Mouse (Mus musculus): ENCODE data around the gene Sigmar1.
"Not testable (repeated sequence)": the region's sequence is repeated elsewhere in the genome, so short reads cannot be mapped to it uniquely, and the experiment has no call there.

Sigmar1 gene

DNA sequence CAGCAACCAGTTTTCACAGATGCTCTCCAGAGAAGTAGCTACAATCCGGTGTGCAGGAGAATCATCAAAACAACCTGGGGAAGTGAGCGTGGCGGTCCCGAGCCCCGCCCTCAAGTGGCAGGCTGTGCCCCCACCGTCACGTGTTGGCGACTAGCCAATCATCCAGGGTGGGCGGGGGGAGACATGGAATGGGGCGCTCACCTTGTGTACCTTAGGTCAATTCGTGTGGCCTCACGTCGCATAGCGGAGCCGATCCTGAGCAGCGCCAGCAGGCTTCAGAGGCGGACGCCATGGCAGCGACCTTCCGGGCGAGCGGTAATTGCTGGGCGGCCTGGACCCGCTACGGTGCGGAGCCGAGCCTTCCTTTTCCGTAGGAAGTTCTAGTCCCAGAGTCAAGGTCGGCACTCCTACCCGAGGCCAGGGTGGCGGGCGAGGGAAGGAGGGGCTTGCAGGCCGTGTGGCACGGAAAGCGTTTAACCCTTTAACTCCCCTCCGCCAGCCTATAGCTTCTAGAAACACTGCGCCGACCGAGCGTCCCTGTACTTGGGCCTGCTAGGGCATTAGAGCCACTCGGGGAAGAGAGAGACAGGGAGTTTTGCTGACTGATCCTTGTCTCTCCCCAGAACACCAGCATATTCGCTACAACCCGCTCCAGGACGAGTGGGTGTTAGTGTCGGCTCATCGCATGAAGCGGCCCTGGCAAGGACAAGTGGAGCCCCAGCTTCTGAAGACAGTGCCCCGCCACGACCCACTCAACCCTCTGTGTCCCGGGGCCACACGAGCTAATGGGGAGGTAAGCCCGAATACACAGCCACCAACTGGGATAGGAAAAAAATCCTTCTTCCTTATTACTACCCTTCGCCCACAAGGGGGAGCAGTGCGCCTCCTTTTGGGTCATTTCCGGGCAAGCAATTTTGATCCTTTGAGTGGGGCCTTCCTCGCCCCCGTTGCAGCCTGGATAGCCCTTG, at the start of gene Sigmar1:
Gene Sigmar1 (minus strand): TSS at position 820 of the 968 bp plus-strand sequence.
- peak; percentile 88 for DNase-seq

- DNase-seq = not testable (repeated sequence)
Observed at GRCm38 (mm10) chr4:41783197-41783596, 27.2 kb upstream of the Sigmar1 start.

- not testable (repeated sequence) for DNase-seq
Observed at GRCm38 (mm10) chr4:41782711-41783110, 26.8 kb upstream of the Sigmar1 start.

DNA sequence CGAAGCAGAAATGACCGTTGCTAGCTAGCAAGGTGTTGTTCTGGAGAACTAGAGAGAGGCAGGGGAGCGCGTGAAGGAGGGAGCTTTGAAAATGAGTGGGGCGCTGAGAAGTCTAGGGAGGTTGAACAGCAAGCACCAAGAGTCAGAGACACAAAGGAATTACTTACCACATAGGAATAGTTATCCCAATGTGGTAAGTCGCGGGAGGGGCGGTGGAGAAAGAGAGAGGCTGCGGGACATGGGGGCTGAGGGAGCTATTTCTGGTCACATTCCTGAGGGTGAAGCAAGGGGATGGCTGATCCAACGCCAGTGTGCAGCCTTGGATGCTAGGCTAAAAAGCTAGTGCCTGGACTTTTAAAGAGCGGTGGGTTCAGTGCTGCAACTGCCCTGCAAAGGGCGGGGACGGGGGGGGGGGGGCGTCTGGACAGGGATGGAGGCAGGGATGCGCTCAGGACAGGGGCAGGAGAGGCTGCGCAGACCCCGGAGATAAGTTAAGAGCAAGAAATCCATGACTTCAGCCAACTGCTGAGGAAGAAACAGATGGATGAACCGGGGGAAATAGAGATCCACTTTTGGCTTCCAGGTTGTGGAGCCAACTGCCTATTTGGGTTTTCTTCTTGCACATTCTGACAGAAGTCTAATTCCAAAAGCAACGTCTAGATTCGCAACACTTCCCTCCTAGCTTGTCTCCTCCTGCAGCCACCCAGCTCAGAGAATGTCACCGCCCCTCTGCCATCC, 26.0 kb upstream of the Sigmar1 start:
- not testable (repeated sequence) for DNase-seq

DNA sequence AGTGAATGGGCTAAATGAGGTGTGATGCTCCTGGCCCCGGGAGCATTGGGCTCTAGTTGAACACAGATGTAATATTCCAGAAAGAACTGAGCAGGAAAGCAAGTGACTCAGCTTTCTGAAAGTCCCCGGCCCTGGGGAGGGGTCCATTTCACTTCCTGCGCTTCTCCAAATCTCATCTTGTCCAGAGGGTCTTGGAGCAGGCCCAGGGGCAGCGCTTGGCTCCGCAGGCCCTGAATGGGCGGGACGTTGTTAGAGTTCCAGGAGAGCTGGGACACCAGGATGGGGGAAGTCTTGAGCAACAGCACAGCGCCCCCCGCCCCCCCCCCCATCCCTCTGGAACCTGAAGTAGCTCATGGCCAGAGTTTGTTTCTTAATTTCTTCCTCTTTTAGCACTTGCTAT, 25.3 kb upstream of the Sigmar1 start:
- not testable (repeated sequence) for DNase-seq

- not testable (repeated sequence) for DNase-seq
Observed at GRCm38 (mm10) chr4:41775840-41776239, 19.9 kb upstream of the Sigmar1 start.

- not testable (repeated sequence) for DNase-seq
Observed at GRCm38 (mm10) chr4:41774506-41774905, 18.5 kb upstream of the Sigmar1 start.

DNA sequence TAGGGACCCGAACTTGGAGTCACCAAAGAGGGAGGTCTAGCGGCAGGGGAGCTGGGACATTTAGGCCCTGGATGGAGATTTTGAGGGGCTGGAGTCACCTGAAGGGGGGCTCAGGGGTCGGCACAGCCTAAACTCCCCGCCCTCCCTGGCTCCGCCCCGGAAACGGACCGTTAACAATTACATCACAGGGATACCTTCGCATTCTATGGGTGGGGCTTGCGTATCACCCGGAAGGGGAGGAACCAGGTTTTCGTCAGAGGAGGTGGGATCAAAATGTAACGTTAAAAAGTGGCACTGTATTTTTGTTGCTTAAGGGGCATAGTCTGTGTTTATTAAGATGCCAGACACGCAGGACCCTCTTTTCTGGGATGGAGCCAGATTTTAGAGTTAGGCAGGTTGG, 18.0 kb upstream of the Sigmar1 start, which contains the start of gene Ccl27a:
Gene Ccl27a (minus strand): TSS at position 246 of the 400 bp plus-strand sequence.
- DNase-seq = peak; percentile 89

GRCm38 (mm10) chr4:41773502-41773901, 17.5 kb upstream of the Sigmar1 start:
- peak; percentile 73 for DNase-seq

DNA sequence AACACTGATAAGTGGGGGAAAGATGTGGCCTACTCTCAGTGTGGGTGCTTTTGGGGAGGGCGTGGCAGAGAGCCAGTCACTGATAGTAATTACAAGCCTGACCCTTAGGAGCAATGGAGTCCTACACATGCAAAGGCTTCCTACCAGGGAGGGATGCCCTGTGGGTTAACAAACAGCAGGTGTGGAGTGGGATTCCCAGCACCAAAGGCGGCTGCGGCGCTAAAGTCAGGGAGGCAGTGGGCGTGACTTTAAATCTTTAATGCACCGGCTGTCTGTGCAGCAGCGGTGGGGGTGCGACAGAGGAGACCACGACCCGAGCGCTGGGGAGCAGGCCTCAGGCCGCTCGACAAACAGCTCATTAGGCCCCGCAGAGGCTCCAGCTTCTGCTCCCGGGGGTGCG, 17.0 kb upstream of the Sigmar1 start:
- not testable (repeated sequence) for DNase-seq

GRCm38 (mm10) chr4:41767301-41767700, 11.3 kb upstream of the Sigmar1 start:
- DNase-seq = not testable (repeated sequence)

DNA sequence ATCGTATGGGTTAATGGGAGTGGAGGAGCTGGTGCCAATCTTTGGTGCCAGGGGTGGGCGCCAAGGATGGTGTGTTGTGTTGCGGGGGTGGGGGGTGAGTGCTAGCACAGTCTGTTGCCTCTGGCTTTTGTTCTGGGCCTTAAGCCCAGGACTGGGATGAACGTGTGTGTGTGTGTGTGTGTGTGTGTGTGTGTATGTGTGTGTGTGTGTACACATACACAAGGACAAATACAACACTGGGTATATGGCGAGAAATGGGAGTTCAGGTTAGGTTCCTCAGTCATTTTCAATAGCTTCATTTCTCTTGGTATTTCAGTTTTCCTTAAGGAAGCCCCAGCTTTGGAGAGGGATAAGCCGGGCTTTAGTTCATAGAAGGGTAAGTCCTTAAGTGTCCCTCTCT, 7.2 kb upstream of the Sigmar1 start:
- DNase-seq = not testable (repeated sequence)

DNA sequence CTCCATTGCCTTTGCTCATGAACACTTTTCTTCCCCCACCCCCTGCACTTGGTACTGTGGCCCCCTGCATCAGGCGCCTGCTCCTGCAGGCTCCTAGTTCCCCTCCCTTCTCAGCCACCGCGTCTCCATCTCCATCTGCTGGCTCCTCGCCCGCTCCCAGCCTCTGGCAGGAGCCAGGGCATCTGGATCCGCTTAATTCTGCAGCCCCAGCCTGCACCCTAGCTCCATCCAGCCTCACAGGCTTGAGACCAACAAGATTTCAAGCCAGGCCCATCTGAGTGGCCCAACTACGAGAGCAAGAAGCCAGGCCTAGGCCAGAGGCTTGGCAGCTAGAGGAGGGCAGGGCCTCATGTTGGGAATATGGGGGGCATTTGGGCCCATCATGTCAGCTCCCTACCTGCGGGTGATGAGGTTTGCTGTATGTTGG, 6.7 kb upstream of the Sigmar1 start:
- DNase-seq = not testable (repeated sequence)

GRCm38 (mm10) chr4:41762099-41762687, 6.2 kb upstream of the Sigmar1 start:
- DNase-seq = no peak

DNA sequence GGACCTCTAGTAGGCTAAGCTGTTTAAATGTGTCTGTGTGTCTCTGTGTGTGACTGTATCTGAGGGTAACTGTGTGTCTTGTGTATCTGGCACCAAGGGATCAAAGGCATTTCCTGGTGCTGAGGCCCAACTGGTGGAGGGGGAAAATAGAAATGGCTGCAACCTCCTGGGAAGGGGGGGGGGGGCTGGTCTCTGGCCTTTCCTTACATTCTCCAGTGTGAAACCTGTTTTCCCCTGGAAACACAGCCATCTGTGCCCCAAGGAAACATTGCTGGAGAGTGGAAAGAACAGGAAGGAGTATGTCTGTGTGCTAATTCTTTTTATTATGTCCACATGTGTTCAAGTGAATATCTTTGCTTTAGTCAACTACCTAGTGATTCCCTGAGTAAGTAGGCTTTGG, 5.7 kb upstream of the Sigmar1 start:
- DNase-seq = no peak

DNA sequence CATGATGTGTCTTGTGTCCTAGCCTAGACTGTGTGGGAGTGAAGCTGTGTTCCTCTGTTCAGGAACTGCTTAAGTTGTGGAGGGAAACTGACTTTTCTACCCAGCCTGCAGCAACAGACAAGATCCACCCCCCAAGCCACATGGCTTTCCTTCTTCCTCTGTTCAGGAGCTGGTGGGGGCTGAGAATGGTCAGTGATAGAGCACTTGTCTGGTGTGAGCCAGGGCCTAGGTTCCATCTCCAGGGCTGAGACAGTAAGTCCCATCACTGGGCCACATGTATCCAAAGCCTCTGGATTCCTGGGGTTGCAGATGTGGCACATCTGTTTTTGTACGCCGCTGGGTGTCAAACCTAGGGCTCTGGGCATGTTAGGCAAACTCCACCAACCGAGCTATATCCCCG, 5.0 kb upstream of the Sigmar1 start:
- DNase-seq = no peak

GRCm38 (mm10) chr4:41760288-41760721, 4.3 kb upstream of the Sigmar1 start:
- DNase-seq = peak; percentile 95

- no peak for DNase-seq
Observed at GRCm38 (mm10) chr4:41759656-41760287, 3.8 kb upstream of the Sigmar1 start.

DNA sequence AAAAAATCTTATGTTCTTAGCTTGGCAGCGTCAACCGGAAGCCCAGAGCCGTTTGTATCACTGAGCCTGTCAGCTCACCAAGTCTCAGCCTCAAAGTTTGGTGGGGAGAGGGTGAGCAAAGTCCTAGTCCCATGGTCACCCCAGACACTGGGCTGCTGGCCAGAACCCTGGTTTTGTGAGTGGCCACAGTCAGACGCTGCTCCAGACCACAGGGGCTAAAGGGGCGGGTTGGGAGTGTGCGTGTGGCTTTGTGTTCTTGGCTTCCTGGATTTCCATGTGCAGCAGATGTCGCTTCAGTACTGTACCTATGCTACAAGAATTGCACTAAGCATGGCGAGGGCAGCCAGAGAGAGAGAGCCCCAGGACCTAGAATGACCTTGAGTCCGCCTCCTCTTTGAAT, 3.2 kb upstream of the Sigmar1 start:
- no peak for DNase-seq

DNA sequence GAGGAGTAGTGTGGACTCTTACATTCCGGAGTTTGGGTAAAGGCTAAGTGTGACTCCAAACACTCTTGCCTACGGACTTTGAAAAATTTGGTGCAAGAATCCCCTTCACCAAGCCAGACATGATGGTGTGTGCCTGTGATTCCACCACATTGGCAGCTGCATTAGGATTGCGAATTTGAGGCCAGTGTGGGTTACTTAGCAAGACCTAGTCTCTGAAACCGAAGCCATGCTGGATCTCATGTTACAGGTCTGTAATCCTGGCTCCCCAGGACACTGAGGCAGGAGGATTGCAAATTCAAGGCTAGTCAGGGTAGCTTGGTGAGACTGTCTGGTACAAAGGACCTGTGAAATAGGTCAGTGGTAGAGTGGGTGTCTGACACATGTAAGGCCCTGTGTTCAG, 2.7 kb upstream of the Sigmar1 start:
- DNase-seq = no peak

DNA sequence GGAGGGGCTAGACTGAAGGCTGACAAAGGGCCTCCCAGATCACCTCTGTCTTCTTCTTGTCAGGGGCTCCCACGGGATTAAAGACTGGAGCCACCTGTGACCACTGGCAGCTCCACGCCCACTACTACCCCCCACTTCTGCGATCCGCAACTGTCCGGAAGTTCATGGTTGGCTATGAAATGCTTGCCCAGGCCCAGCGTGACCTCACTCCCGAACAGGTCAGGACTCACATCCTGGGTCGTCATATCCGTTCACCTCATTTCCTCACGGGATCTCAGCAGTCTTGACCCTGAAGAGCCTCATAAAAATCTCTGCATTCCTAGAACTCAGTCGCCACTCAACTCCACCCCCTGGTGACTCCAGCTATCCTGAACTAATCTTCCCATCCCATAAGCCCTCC, 2.1 kb upstream of the Sigmar1 start:
- no peak for DNase-seq

GRCm38 (mm10) chr4:41757321-41757720, 1.4 kb upstream of the Sigmar1 start:
- DNase-seq = no peak

GRCm38 (mm10) chr4:41756440-41756839, 483 bp upstream of the Sigmar1 start:
- DNase-seq = no peak

All from retina, postnatal 1 day (tissue).